Mouse (Mus musculus): ENCODE measurements around the gene Aoah.

The Aoah gene

GRCm38 (mm10) chr13:20904118-20904517, 110.2 kb downstream of the Aoah start:
- intact Hi-C loops (cut with DNase I) = no loop called here

DNA sequence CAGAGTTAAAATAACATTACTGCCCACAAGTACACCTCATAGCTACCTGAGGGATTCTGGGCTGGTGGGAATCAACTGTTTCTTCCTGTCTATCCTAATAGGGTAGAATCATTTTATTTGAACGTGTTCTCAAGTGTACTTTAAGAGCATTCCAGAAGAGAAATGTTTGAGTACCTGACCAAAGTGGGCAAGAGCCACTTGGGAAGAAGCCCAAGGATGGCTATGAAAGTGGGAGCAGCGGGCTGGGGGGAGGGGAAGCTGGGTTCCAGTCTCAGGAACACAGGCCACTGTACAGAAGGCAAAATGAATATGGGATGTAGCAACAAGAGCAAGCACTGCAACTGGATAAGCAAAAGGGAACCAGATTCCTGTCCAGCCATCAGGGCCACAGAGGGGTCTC, 111.3 kb downstream of the Aoah start:
- intact Hi-C loops (cut with DNase I) = no loop called here

DNA sequence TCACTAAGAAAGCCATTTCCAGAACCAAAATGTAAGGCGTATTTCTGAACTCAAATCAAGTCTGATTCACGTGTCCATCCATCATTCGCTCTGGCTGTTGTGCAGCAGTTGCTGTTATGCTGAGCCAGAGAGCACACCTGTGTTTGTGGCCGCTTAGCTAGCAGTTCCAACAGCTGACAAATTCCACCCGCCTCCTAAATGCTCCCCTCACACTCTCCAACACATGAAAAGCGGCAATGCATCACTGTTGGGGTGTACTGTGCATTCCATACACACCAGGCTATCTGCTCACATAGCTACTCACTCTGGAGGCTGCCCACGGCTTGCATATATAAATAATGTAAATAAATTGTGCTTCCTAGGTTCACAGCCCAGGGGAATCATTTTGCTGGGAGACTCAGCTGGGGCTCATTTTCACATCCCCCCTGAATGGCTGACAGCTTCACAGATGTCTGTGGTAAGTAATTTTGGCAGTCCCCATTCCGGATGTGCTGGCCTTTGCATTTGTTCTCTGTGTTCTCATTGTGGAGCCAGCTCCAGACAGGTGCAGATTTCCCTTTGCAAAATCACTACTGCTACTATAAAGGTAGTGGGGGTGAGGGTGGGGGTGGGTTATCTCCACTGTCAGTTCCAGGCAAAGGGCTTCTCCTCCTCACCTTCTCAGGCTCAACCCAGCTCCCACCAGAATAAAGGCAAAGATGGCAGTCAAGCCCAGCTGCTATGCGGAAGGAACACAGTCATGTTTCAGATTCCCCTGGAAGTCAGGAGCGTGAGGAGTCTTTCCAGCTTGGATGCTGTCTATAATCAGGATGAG, 123.0 kb downstream of the Aoah start:
- intact Hi-C loops (cut with DNase I) = no loop called here

GRCm38 (mm10) chr13:20920401-20920800, 126.5 kb downstream of the Aoah start:
- intact Hi-C loops (cut with DNase I) = no loop called here

GRCm38 (mm10) chr13:20936016-20936415, 142.1 kb downstream of the Aoah start:
- intact Hi-C loops (cut with DNase I) = loop anchor here (5.0 to 10.0 kb wide), 3 partner anchors 461 to 639 kb away; no protein-coding TSS in a partner anchor

GRCm38 (mm10) chr13:20937452-20937851, 143.5 kb downstream of the Aoah start:
- intact Hi-C loops (cut with DNase I) = loop anchor here (5.0 to 10.0 kb wide), 3 partner anchors 463 to 640 kb away; no protein-coding TSS in a partner anchor

DNA sequence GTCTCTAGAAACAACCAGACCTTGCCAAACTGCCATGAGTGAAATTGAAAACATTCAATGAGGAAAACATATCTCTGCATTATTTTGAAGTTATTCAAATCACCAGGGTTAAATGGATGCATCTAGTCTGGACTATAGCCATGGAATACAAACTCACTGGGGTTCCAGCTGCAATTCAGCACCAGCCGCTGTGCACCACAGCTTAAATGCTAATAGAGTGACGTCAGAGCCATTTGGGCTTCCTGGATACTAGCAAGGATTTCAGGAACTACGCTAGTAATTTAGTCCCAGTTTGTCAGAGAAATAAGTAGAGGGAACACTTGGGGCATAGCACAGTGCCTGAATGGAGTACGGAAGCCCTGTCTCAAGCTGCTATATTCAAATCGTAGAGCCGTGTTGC, 145.2 kb downstream of the Aoah start:
- intact Hi-C loops (cut with DNase I) = loop anchor here (5.0 to 10.0 kb wide), 3 partner anchors 464 to 642 kb away; no protein-coding TSS in a partner anchor

DNA sequence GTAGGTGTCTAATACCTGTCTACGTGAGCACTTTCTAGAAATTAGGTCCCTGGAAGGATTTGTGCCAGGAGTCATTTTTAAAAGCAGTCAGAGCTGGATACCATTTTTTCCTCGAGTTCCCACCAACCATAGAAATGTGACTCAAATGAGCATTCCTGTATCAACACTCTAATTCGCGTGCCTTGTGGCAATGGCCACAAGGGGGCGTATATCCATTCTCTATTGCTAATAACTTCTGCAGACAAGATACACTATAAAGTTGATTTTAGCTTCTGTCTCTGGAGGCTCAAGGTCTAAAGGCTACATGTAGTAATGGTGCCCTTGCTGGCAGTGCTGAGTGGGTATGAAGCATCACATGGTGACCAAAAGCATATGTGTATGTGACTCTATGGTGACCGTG, 146.5 kb downstream of the Aoah start:
- intact Hi-C loops (cut with DNase I) = loop anchor here (2.0 to 5.0 kb wide), 3 partner anchors 94 to 218 kb away; no protein-coding TSS in a partner anchor

GRCm38 (mm10) chr13:20941707-20942106, 147.8 kb downstream of the Aoah start:
- intact Hi-C loops (cut with DNase I) = loop anchor here (2.0 to 5.0 kb wide), 3 partner anchors 93 to 217 kb away; no protein-coding TSS in a partner anchor

DNA sequence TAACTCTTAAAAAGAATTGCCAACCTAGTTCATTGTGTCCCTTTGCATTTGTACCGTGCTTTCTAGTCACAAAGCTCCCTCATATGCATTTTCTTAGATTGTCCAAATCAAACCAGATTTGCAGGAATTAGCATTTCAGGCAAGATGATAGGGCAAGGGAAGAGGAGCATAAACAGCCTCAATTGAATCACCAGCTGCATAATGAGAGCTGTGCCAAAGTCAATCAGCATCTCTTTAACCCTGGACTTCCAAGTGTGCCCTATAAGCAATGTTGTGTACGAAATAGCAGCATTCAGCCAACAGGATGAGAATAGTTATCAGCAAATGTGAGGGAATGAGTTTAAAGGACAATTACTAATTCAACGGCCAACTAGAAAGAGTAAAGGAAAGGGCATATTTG, 169.2 kb downstream of the Aoah start:
- intact Hi-C loops (cut with DNase I) = no loop called here

- intact Hi-C loops (cut with DNase I) = no loop called here
These were observed 187.6 kb downstream of the Aoah start for GRCm38 (mm10) chr13:20981234-20982230.

DNA sequence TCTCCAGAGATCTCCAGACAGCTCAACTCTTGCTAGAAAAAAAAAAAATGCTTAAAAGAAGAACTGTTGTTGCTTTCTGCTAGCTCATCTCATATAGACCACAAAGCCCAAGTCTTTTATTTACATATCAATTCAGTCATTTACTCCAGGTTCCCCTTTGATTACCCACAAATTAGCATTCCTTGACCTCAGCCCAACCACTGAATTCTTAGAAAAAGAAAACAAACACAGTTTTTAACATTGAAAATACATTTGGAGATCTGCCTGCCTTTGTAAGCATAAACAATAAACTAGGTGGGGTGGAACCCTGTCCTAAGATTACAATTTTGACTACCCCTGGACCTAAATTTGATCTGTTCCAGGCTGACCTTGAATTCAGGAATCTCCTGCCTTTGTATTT, 191.6 kb downstream of the Aoah start:
- intact Hi-C loops (cut with DNase I) = no loop called here

DNA sequence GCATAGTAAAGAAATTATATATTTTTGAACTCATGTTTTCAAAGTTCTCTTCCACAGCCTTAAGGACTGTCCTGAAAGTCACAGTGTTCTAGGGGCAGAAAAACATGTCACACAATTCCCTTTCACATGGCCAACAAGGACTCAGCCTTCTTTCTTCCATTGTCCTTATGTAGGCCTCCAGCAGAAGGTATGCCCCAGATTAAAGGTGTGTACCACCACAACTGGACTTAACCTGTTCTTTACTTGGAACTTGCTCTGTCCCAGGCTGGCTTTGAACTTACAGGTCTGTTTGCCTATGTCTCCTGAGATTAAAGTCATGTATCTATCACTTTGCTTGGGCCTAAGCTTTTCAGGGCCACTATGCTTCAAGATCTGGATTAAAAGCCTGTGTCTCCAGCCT, 192.0 kb downstream of the Aoah start:
- intact Hi-C loops (cut with DNase I) = no loop called here

DNA sequence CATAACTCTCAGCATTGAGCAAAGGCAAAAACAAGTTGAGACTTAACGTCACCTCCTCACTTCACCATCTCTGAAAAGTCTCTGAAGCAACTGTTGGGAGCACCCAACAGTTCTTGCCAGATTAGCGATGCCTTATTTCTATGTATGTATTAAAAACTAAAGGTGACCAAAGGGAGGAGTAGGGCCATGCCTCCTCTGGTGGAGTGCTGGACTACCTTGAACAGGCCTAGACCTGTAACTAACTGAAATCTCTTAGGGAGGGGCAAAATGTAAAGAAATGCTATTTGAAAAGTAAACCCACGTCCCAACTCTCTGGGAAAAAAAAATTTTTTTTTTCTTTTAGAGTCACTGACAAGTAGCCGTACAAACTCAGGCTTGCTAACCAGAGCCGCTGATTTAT, 211.3 kb downstream of the Aoah start:
- intact Hi-C loops (cut with DNase I) = no loop called here

GRCm38 (mm10) chr13:21005642-21006320, 211.9 kb downstream of the Aoah start:
- intact Hi-C loops (cut with DNase I) = no loop called here

DNA sequence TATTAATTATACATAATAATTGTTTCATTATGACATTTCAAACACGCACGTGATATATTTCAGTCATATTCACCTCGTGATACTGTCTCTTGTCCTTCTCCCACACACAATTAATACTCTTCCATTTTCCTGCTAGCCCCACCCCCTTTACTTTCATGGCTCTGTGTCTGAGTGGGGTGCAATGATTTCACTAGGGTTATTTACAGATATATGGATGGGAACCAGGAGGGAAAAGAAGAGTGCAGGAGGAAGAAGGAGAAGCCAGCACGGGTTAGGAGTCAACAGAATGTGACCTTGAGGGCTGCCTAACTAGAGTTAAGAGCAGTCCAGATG, 212.4 kb downstream of the Aoah start:
- intact Hi-C loops (cut with DNase I) = no loop called here

DNA sequence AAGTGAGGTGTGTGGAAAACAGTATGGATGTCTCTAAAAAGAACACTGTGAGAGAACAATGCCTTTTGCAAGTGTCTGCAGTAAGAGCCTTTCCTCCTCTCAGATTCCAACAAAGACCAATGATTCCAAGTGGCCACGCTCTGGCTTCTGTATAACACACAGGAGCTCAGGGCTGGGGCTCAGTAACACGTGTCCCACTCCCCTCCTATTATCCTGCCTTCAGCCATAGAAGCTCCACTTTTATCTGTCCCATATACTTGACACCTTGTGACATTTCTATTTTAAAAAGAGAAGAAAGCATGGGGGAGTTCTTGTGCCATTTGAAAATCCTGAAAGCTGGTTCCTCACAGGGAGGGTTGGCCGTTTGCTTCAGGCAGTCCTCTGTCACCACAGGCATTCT, 219.7 kb downstream of the Aoah start:
- intact Hi-C loops (cut with DNase I) = no loop called here

GRCm38 (mm10) chr13:21024831-21025230, 230.9 kb downstream of the Aoah start:
- intact Hi-C loops (cut with DNase I) = no loop called here

- intact Hi-C loops (cut with DNase I) = loop anchor here (10.0 kb wide), 1 partner anchor 718 kb away; no protein-coding TSS in a partner anchor
These were observed 239.3 kb downstream of the Aoah start for GRCm38 (mm10) chr13:21033176-21033575.

GRCm38 (mm10) chr13:21035011-21035410, 241.1 kb downstream of the Aoah start:
- intact Hi-C loops (cut with DNase I) = loop anchor here (2.0 to 10.0 kb wide), 2 partner anchors 94 to 720 kb away; no protein-coding TSS in a partner anchor

- intact Hi-C loops (cut with DNase I) = loop anchor here (2.0 to 10.0 kb wide), 2 partner anchors 95 to 721 kb away; no protein-coding TSS in a partner anchor
These were observed 242.1 kb downstream of the Aoah start for GRCm38 (mm10) chr13:21035981-21036380.

Measured in adrenal gland (tissue).